Mouse (Mus musculus): ENCODE measurements at regions not wholly inside any gene's neighbourhood (a gene's known extent, or its start where the extent isn't known, plus 50 kb on each side); places are given as distances from the start of the nearest gene placed in this dataset.

- Histone ChIP-seq H3K27ac (no peak overlapping the region), H3K27me3 (ENCODE audit: insufficient read depth, poor library complexity, severe bottlenecking) (no peaks in the 10 kb centered on the region), H3K4me1 (replicated peaks) (no peaks in the 10 kb centered on the region; the same call in 1 of the 2 replicates), H3K4me3 (no peak overlapping the region), H3K9me3 (no peaks in the 10 kb centered on the region), H3K36me3 (no peaks in the 10 kb centered on the region)
- DNase-seq (ENCODE audit: low spot score) = no peak
- 86% methylated on average over 2 of the region's 2 CpGs for WGBS
Observed at GRCm38 (mm10) chr11:41533009-41533408, 467.6 kb downstream of the Gabrg2 start.

GRCm38 (mm10) chr11:41531971-41532896 lies 468.4 kb downstream of the Gabrg2 start:
- no peaks in the 10 kb centered on the region for H3K36me3 ChIP-seq
- DNase-seq (ENCODE audit: low spot score) = no peak
- no peaks in the 10 kb centered on the region; the same call in 1 of the 2 replicates for H3K4me1 ChIP-seq (replicated peaks)
- no peaks in the 10 kb centered on the region for H3K27me3 ChIP-seq (ENCODE audit: insufficient read depth, poor library complexity, severe bottlenecking)
- peak overlapping the region; percentile 56 for H3K27ac ChIP-seq
- H3K4me3 ChIP-seq = no peak overlapping the region
- WGBS = 62% methylated on average over 7 of the region's 7 CpGs
- H3K9me3 ChIP-seq = no peaks in the 10 kb centered on the region

- H3K27me3 ChIP-seq (ENCODE audit: insufficient read depth, poor library complexity, severe bottlenecking) = no peaks in the 10 kb centered on the region
- 92% methylated on average over 5 of the region's 5 CpGs for WGBS
- no peaks in the 10 kb centered on the region for H3K36me3 ChIP-seq
- H3K27ac ChIP-seq = no peak overlapping the region
- no peaks in the 10 kb centered on the region for H3K4me1 ChIP-seq (replicated peaks)
- no peaks in the 10 kb centered on the region for H3K9me3 ChIP-seq
- no peak for DNase-seq (ENCODE audit: low spot score)
- H3K4me3 ChIP-seq = no peak overlapping the region
Observed at GRCm38 (mm10) chr11:41524979-41525378, 475.7 kb downstream of the Gabrg2 start.

GRCm38 (mm10) chr11:41493277-41493676 lies 507.4 kb downstream of the Gabrg2 start:
- DNase-seq (ENCODE audit: low spot score) = no peak
- no peaks in the 10 kb centered on the region for H3K9me3 ChIP-seq
- no peaks in the 10 kb centered on the region for H3K4me1 ChIP-seq (replicated peaks)
- H3K36me3 ChIP-seq = no peaks in the 10 kb centered on the region
- H3K4me3 ChIP-seq = no peak overlapping the region
- 78% methylated on average over 7 of the region's 7 CpGs for whole genome bisulfite sequencing
- H3K27ac ChIP-seq = no peak overlapping the region
- H3K27me3 ChIP-seq (ENCODE audit: insufficient read depth, poor library complexity, severe bottlenecking) = no peaks in the 10 kb centered on the region

- H3K36me3 ChIP-seq = no peaks in the 10 kb centered on the region
- no peak overlapping the region for H3K4me3 ChIP-seq
- H3K27ac ChIP-seq = no peak overlapping the region
- 84% methylated on average over 5 of the region's 5 CpGs for WGBS
- H3K27me3 ChIP-seq (ENCODE audit: insufficient read depth, poor library complexity, severe bottlenecking) = no peaks in the 10 kb centered on the region
- H3K4me1 ChIP-seq (replicated peaks) = no peaks in the 10 kb centered on the region
- H3K9me3 ChIP-seq = no peaks in the 10 kb centered on the region
- DNase-seq (ENCODE audit: low spot score) = no peak
Observed at GRCm38 (mm10) chr11:41491966-41492365, 508.7 kb downstream of the Gabrg2 start.

GRCm38 (mm10) chr11:41491279-41491678 lies 509.4 kb downstream of the Gabrg2 start:
- Histone ChIP-seq H3K36me3 (no peaks in the 10 kb centered on the region), H3K4me3 (no peak overlapping the region), H3K9me3 (no peaks in the 10 kb centered on the region), H3K4me1 (replicated peaks) (no peaks in the 10 kb centered on the region), H3K27ac (no peak overlapping the region), H3K27me3 (ENCODE audit: insufficient read depth, poor library complexity, severe bottlenecking) (no peaks in the 10 kb centered on the region)
- DNase-seq (ENCODE audit: low spot score) = no peak
- 84% methylated on average over 3 of the region's 3 CpGs for WGBS

GRCm38 (mm10) chr11:41483881-41484280 lies 516.8 kb downstream of the Gabrg2 start:
- H3K36me3 ChIP-seq = no peaks in the 10 kb centered on the region
- no peak overlapping the region for H3K4me3 ChIP-seq
- no peaks in the 10 kb centered on the region for H3K9me3 ChIP-seq
- no peak overlapping the region for H3K27ac ChIP-seq
- H3K27me3 ChIP-seq (ENCODE audit: insufficient read depth, poor library complexity, severe bottlenecking) = no peaks in the 10 kb centered on the region
- H3K4me1 ChIP-seq (replicated peaks) = 0 out of 2 replicates have a peak, but pooled peaks cover 3% of the 10 kb centered on the region
- 56% methylated on average over 1 of the region's 1 CpGs for WGBS
- DNase-seq (ENCODE audit: low spot score) = no peak

- Histone ChIP-seq H3K36me3 (no peaks in the 10 kb centered on the region), H3K27ac (no peak overlapping the region), H3K4me3 (no peak overlapping the region), H3K27me3 (ENCODE audit: insufficient read depth, poor library complexity, severe bottlenecking) (no peaks in the 10 kb centered on the region), H3K9me3 (no peaks in the 10 kb centered on the region), H3K4me1 (replicated peaks) (no peaks in the 10 kb centered on the region)
- DNase-seq (ENCODE audit: low spot score) = no peak
- WGBS = 69% methylated on average over 1 of the region's 1 CpGs
Observed at GRCm38 (mm10) chr11:41470938-41471633, 529.6 kb downstream of the Gabrg2 start.

GRCm38 (mm10) chr11:41467330-41467729 lies 533.3 kb downstream of the Gabrg2 start:
- WGBS = 86% methylated on average over 2 of the region's 2 CpGs
- no peaks in the 10 kb centered on the region for H3K36me3 ChIP-seq

GRCm38 (mm10) chr11:41433846-41434245 lies 566.8 kb downstream of the Gabrg2 start:
- no peak for DNase-seq (ENCODE audit: low spot score)
- H3K27ac ChIP-seq = no peak overlapping the region

More at GRCm38 (mm10) chr11:41467330-41467729, 533.3 kb downstream of the Gabrg2 start:
- H3K27me3 ChIP-seq (ENCODE audit: insufficient read depth, poor library complexity, severe bottlenecking) = no peaks in the 10 kb centered on the region
- H3K9me3 ChIP-seq = no peaks in the 10 kb centered on the region
- no peaks in the 10 kb centered on the region for H3K4me1 ChIP-seq (replicated peaks)
- no peak for DNase-seq (ENCODE audit: low spot score)
- no peak overlapping the region for H3K27ac ChIP-seq
- H3K4me3 ChIP-seq = no peak overlapping the region

GRCm38 (mm10) chr11:41425592-41425991 lies 575.1 kb downstream of the Gabrg2 start:
- no peak for DNase-seq (ENCODE audit: low spot score)
- Histone ChIP-seq H3K4me1 (replicated peaks) (no peaks in the 10 kb centered on the region), H3K27me3 (ENCODE audit: insufficient read depth, poor library complexity, severe bottlenecking) (no peaks in the 10 kb centered on the region), H3K9me3 (no peaks in the 10 kb centered on the region), H3K36me3 (no peaks in the 10 kb centered on the region), H3K27ac (no peak overlapping the region), H3K4me3 (no peak overlapping the region)
- WGBS = 69% methylated on average over 4 of the region's 4 CpGs

More at GRCm38 (mm10) chr11:41433846-41434245, 566.8 kb downstream of the Gabrg2 start:
- no peak overlapping the region for H3K4me3 ChIP-seq
- no peaks in the 10 kb centered on the region for H3K36me3 ChIP-seq
- H3K27me3 ChIP-seq (ENCODE audit: insufficient read depth, poor library complexity, severe bottlenecking) = no peaks in the 10 kb centered on the region
- H3K4me1 ChIP-seq (replicated peaks) = no peaks in the 10 kb centered on the region
- H3K9me3 ChIP-seq = no peaks in the 10 kb centered on the region
- 85% methylated on average over 3 of the region's 3 CpGs for WGBS

Data from hindbrain, embryonic 10.5 days (tissue).